Mouse (Mus musculus) heart, postnatal 25 days (tissue): ENCODE measurements at regions not wholly inside any gene's neighbourhood (a gene's known extent, or its start where the extent isn't known, plus 50 kb on each side); places are given as distances from the start of the nearest gene placed in this dataset.

Experiments used
- DNase-seq: peaks from one replicate; pipeline ENCODE4 v3.0.0; 2022; ENCODE audit warnings: low spot score
- intact Hi-C: fragments of 180-260 bp; cut with DNase I; formaldehyde crosslinking; loops from one replicate; pipeline ENCODE4 v1.15.1; 2025

DNA sequence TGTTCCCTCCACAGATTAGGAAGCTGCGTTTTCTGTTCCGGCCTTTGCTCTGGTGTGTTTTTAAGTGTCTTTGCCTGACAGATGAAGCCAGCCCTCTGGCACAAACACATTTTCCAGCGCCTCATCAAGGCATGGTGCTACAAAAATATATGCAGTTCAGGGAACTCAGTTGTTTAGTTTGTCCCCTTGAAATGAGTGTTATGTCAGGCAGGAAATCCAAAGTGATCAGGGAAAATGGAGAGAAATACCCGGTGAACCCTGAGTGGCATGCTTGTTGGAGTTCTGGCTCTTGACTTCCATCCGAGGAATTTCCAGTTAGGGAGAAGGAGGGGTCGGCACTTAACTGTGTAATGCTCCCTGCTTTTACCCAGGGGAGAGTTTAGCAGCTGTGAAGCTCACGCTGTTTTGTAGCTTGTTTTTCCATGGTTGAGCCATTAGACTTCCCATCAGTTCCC, 304.9 kb downstream of the Glrx3 start:
- intact Hi-C loops, result no loop called here

DNA sequence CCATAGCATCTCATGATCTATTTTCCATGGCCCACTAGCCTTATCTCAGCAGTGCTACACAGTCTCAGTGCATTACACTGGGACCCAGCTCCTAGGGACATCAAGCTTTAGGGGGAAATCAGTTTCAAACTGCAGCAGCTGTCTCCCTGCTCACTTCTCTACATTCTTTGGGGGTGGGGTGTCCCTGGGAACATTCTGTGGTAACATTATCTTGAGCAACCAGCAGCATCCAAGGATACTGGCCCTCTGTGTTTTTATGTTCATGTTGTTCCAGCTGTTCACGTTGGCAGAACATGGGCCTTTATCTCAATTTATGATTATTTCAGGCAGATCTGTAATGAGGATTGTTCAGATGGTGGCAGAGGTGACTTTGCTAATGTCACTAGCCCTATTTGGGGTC, 308.2 kb downstream of the Glrx3 start:
- no peak for DNase-seq
- intact Hi-C loops, result no loop called here

More for the DNA sequence above, 304.9 kb downstream of the Glrx3 start:
- no peak for DNase-seq

GRCm38 (mm10) chr7:137745991-137746390, 308.6 kb downstream of the Glrx3 start:
- intact Hi-C loops, result no loop called here
- DNase-seq, result no peak

DNA sequence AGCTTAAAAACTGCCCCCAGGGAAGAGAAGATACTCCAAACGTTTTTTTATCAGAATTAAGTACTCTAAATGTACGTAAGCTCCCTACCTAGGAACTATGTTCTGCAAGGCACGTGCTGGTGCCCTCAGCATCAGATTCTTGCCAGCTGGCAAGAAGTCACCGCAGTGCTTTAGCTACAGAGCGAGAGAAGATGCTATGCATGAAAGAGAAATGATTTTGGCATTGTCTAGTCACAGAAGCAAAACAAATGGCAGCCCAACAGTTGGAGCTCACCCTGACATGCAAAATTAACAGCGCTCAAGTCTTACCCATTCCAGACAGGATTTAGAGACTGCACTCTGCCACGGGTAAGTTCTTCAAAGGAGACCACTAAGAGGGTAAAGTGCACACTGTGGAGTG, 311.5 kb downstream of the Glrx3 start:
- intact Hi-C loops, result no loop called here
- no peak for DNase-seq

DNA sequence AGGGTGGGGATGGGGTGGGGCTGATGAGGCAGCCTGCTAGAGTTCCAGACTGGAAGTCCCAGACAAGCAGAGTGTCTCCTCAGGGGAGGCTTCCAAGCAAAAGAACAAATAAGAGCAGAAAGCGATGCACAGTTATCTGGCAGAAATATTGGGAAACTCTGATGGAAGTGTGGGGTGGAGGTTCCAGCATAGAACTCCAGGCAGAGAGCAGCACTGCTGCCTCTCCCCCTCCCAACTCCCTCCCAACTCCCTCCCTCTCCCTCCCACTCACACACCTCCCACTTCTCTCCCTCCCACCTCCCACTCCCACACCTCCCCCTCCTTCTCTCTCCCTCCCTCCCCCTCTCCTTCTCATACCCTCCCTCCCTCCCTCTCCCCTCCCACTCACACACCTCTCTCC, 313.3 kb downstream of the Glrx3 start:
- DNase-seq, result no peak
- intact Hi-C loops, result no loop called here

DNA sequence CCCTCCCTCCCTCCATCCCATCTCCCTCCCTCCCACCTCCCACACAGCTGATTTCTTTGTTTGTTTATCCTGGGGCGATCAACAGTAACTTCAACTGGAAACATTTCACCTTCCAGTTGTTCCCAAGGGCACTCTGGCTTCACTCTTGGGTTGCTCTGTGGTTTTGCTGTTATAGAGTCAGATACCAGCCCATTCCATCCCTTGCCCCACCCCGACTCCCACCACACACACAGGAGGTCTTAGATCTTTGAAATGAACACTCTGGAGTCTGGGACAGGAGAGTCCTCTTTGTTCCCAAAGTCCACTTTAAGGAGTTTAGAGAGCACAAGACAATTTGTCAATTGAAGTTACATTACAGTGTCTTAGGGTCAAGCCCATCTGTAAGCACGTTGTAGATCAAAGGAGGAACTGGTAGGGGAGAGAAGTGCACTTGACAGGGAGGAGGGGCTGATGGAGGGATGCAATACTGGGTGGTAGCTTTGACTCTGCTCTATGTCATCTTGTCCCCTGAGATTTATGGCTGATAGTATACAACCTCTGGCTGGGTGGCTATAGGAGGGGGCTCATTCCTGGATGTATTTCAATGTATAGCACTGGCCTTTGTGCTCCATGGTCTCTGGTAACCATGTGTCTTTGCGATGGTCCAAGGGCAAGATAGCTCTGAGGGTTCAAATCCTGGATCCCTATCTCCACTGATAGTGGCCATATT, 313.9 kb downstream of the Glrx3 start:
- intact Hi-C loops, result no loop called here
- DNase-seq, result no peak

GRCm38 (mm10) chr7:137765961-137766360, 328.5 kb downstream of the Glrx3 start:
- no peak for DNase-seq
- intact Hi-C loops, result no loop called here

- DNase-seq, result no peak
- intact Hi-C loops, result no loop called here
These were observed 329.3 kb downstream of the Glrx3 start for GRCm38 (mm10) chr7:137766721-137767120.

- intact Hi-C loops, result no loop called here
These were observed 335.9 kb downstream of the Glrx3 start for GRCm38 (mm10) chr7:137773051-137773964.

DNA sequence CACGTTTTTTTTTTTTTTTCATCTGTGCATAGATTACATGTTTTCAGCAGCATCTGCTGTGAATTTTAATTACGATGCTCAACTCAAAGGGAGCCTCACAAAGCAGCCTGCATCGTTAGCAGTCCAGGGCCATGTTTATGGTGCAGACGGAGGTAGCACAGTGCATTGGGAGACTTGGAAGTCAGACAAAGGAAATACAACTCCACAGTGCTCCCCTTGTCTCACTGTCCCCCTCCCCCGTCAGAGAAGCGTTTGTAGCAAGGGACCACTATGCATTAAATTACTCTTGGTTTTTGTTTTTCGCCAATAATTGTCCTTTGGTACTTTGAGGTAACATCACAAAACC, 336.5 kb downstream of the Glrx3 start:
- intact Hi-C loops, result no loop called here
- DNase-seq, result no peak

More at GRCm38 (mm10) chr7:137773051-137773964, 335.9 kb downstream of the Glrx3 start:
- no peak for DNase-seq

GRCm38 (mm10) chr7:137783954-137784353, 346.5 kb downstream of the Glrx3 start:
- intact Hi-C loops, result loop anchor here (2.0 to 5.0 kb wide), 2 partner anchors 181 to 302 kb away; no protein-coding TSS in a partner anchor
- DNase-seq, result no peak

GRCm38 (mm10) chr7:137805361-137805760, 367.9 kb downstream of the Glrx3 start:
- intact Hi-C loops, result no loop called here
- peak; percentile 32 for DNase-seq

DNA sequence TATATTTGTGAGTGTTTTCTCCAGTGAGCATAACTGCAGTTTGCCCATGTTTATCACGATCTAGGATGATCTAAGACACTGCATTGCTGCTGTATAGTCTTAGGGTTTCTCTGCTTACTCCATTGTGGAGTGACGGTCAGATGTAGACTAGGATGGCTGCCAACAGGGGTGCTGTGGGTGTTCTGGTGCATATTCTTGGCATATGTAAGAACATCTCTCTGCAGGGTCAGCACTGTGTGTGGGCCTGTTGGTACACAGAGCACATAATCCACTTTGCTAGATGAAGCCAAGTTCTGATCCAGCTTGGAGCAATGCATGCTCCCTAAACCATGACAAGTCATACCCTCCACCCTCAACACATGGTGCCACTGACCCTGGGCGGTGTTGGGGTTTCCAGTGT, 375.4 kb downstream of the Glrx3 start:
- DNase-seq, result no peak
- intact Hi-C loops, result no loop called here

GRCm38 (mm10) chr7:137840520-137840919, 403.1 kb downstream of the Glrx3 start:
- DNase-seq, result no peak
- intact Hi-C loops, result no loop called here

GRCm38 (mm10) chr7:137841044-137841443, 403.6 kb downstream of the Glrx3 start:
- intact Hi-C loops, result no loop called here
- no peak for DNase-seq

GRCm38 (mm10) chr7:137841456-137842100, 404.2 kb downstream of the Glrx3 start:
- no peak for DNase-seq
- intact Hi-C loops, result no loop called here

GRCm38 (mm10) chr7:137847856-137848255, 410.4 kb downstream of the Glrx3 start:
- DNase-seq, result no peak
- intact Hi-C loops, result no loop called here

- DNase-seq, result no peak
- intact Hi-C loops, result no loop called here
These were observed 413.6 kb downstream of the Glrx3 start for GRCm38 (mm10) chr7:137851061-137851460.

GRCm38 (mm10) chr7:137859681-137860080, 422.3 kb downstream of the Glrx3 start:
- intact Hi-C loops, result no loop called here
- no peak for DNase-seq

DNA sequence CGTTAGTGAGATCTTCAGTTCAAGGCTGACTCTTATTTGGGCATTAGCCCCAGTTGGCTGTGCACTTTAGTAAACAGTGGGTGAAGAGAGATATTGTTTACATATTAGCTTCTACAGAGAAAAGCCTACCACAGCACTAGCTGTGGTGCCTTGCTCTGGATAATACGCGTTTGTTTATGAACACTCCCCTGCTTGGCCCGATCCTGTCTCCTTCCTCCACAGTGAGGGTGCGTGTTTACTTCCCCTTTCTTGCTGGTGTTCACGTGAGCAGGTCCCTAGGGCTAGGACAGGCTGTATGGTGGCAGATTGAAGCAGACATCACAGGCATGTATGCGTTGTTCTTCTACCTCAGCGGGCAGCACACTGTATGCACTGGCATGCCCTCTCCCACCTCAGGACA, 423.1 kb downstream of the Glrx3 start:
- intact Hi-C loops, result no loop called here
- no peak for DNase-seq

DNA sequence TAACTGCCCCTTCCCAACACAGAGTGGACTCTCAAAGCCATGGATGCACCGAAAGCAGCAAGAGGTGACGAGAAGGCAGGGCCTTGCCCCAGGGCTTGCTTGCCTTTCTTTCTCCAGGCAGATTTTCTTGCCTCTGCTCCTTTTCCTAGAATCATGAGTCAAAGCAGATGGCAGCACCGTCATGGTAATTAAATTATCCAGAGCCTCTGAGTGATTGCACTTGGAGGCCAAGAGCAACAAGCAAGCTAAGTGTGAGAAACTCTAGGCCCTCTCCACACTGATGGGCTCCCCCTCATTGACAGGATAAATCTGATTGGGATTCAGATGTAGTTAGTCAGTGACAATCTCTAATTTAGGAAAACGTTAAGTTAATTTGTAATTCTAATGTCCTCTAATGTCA, 427.5 kb downstream of the Glrx3 start:
- DNase-seq, result no peak
- intact Hi-C loops, result no loop called here
